Mouse (Mus musculus) lung, adult 2 months (tissue): ENCODE data around the gene Pole3.

ENCODE experiments used
- CTCF ChIP-seq: fragments of 200-500 bp; IDR thresholded peaks from 2 replicates; pipeline ENCODE4 v1.5.1; 2011; ENCODE audit warnings: mild to moderate bottlenecking, low read length, control low read depth; ENCODE audit not compliant: insufficient read depth
- POLR2A ChIP-seq: fragments of 200-500 bp; IDR thresholded peaks from 2 replicates; pipeline ENCODE4 v1.6.1; 2011; ENCODE audit warnings: low read depth, mild to moderate bottlenecking, control low read depth, low read length, borderline replicate concordance; ENCODE audit errors: extremely low read depth

DNA sequence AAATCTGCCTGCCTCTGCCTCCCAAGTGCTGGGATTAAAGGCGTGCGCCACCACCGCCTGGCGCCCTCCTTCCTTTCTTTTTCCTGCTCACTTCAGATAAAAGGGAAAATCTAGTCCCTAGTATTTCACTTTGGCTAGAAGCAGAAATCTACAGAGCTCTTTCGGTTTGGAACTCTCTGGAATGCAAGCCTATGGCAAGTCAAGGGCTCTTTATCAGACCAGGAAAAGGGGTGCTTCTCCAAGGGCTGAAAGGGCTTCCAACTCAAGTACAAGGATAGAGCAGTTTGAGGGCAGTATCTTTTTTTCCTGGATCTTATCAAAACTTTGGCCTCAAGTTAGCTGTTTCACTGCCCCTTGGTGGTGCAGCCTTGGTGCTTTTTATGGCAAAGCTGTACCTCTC lies 44.7 kb upstream of the Pole3 start:
- TF ChIP-seq CTCF, result no peak
- no peak for TF ChIP-seq POLR2A
